Mouse (Mus musculus): Measurements from ENCODE around the gene Ehf.

Ehf gene

GRCm38 (mm10) chr2:103293214-103293613 lies 9.9 kb downstream of the Ehf start:
- no peak for DNase-seq

- no peak for DNase-seq
These were observed 12.3 kb downstream of the Ehf start for GRCm38 (mm10) chr2:103290705-103291269.

- DNase-seq: no peak
These were observed 12.9 kb downstream of the Ehf start for GRCm38 (mm10) chr2:103290167-103290566.

- DNase-seq: no peak
These were observed 13.6 kb downstream of the Ehf start for GRCm38 (mm10) chr2:103289407-103289950.

GRCm38 (mm10) chr2:103287716-103288115 lies 15.4 kb downstream of the Ehf start:
- DNase-seq: no peak

- no peak for DNase-seq
These were observed 17.5 kb downstream of the Ehf start for GRCm38 (mm10) chr2:103285561-103285960.

GRCm38 (mm10) chr2:103283730-103284129 lies 19.3 kb downstream of the Ehf start:
- DNase-seq: no peak

- no peak for DNase-seq
These were observed 20.8 kb downstream of the Ehf start for GRCm38 (mm10) chr2:103282184-103282750.

GRCm38 (mm10) chr2:103279927-103280326 lies 23.2 kb downstream of the Ehf start:
- no peak for DNase-seq

- no peak for DNase-seq
These were observed 24.6 kb downstream of the Ehf start for GRCm38 (mm10) chr2:103278476-103278875.

GRCm38 (mm10) chr2:103277794-103278193 lies 25.3 kb downstream of the Ehf start:
- no peak for DNase-seq

GRCm38 (mm10) chr2:103275316-103275960 lies 27.6 kb downstream of the Ehf start:
- no peak for DNase-seq

- DNase-seq: no peak
These were observed 28.3 kb downstream of the Ehf start for GRCm38 (mm10) chr2:103274803-103275202.

- no peak for DNase-seq
These were observed 28.8 kb downstream of the Ehf start for GRCm38 (mm10) chr2:103274270-103274669.

- DNase-seq: no peak
These were observed 31.6 kb downstream of the Ehf start for GRCm38 (mm10) chr2:103271481-103271880.

- DNase-seq: no peak
These were observed 32.4 kb downstream of the Ehf start for GRCm38 (mm10) chr2:103270556-103271160.

- no peak for DNase-seq
These were observed 64.0 kb downstream of the Ehf start for GRCm38 (mm10) chr2:103239086-103239485.

GRCm38 (mm10) chr2:103226781-103227180 lies 76.3 kb downstream of the Ehf start:
- DNase-seq: no peak

GRCm38 (mm10) chr2:103220871-103221270 lies 82.2 kb downstream of the Ehf start:
- DNase-seq: no peak

- DNase-seq: no peak
These were observed 84.8 kb downstream of the Ehf start for GRCm38 (mm10) chr2:103218323-103218722.

GRCm38 (mm10) chr2:103215801-103216200 lies 87.3 kb downstream of the Ehf start:
- DNase-seq: no peak

- DNase-seq: no peak
These were observed 88.2 kb downstream of the Ehf start for GRCm38 (mm10) chr2:103214861-103215260.

GRCm38 (mm10) chr2:103213547-103213946 lies 89.5 kb downstream of the Ehf start:
- no peak for DNase-seq

All from cerebellum, adult 11-12 months (tissue).